Mouse (Mus musculus): ENCODE measurements at regions not wholly inside any gene's neighbourhood (a gene's known extent, or its start where the extent isn't known, plus 50 kb on each side); places are given as distances from the start of the nearest gene placed in this dataset.
"Not testable (repeated sequence)": the region's sequence is repeated elsewhere in the genome, so short reads cannot be mapped to it uniquely, and the experiment has no call there.

DNA sequence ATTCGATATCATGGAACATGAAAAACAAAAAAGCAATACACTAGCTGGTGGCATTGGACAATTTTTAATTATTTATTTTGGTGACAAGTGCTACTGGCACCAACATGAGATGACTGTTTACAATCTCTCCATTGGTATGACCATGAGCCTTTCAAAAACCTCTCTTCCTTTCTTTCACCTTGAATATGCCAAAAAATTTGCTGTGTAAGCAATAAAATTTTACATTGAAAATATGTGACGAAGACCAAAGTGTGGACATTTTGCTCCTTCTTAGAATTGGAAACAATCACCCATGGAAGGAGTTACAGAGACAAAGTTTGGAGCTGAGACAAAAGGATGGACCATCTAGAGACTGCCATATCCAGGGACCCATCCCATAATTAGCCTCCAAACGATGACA, 83.4 kb upstream of the Gm49339 start:
- DNase-seq (ENCODE audit: low spot score) = not testable (repeated sequence)

DNA sequence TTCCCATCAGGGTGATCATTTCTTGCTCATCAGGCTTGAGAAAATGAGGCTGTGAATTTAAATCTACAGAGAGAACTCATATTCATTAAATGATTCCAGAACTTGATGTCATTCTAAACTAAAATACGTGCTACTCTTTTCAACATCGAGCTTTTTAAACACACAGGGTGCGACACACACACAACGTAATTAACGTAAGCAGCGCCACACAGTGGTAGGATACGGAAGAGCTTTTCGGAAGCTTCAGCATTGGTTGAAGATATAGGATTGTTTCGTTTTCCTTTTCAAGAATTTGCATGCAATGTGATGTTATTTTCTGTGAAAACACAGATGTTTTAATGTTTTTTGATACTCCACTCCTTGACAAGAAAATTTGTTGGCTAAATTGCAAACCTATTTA, 75.3 kb upstream of the Gm49339 start:
- DNase-seq (ENCODE audit: low spot score) = peak; percentile 27

DNA sequence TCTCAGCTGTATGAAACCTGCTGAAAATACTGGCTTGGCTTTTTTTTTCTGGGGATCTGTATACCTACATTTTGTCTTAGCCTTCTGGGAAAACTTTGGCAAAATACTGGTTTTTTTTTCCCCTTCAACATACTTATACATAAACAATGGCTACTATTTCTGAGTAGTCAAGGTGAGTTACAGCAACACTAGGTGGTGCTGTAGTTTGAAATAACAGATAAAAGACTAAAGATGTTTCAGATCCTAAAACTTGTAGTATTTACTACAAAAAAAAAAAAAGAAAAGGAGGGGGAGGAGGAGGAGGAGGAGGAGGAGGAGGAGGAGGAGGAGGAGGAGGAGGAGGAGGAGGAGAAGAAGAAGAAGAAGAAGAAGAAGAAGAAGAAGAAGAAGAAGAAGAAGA, 67.6 kb upstream of the Gm49339 start:
- DNase-seq (ENCODE audit: low spot score) = no peak

DNA sequence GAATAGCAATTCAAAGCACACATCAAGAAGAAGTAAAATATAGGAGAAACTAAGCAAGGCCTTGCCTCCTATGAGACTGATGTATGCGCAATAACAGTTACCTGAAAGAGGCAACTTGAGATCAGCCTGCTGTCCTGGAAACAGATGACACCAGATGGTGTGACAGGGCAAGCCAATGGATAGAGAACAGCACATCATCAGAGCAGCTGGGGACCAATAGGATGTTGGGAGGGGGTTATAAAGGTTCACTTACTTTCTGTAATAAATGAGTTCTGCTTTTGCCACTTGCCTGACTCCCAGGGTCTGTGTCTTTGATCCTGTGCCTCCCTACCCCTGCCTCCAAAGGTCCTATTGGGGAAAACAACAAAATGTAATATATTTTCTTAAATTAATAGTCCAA, 65.9 kb upstream of the Gm49339 start:
- no peak for DNase-seq (ENCODE audit: low spot score)

DNA sequence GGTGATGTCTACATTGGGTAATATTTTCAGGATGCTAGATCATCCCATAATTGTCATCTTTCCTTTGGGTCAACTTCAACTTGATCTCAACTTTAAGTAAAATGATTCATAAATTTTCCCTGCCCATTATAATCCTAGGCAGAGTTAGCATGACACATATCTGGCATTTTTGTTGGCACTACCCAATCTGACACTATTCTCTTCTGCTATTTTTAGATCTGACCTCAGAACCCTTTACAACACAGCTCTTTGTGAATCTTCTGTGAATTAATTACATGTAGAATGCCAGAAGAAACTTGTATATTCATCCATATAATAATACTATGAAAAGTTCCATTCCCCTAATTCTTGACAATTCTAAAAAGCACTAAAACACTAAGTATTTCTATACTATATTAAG, 63.7 kb upstream of the Gm49339 start:
- no peak for DNase-seq (ENCODE audit: low spot score)

DNA sequence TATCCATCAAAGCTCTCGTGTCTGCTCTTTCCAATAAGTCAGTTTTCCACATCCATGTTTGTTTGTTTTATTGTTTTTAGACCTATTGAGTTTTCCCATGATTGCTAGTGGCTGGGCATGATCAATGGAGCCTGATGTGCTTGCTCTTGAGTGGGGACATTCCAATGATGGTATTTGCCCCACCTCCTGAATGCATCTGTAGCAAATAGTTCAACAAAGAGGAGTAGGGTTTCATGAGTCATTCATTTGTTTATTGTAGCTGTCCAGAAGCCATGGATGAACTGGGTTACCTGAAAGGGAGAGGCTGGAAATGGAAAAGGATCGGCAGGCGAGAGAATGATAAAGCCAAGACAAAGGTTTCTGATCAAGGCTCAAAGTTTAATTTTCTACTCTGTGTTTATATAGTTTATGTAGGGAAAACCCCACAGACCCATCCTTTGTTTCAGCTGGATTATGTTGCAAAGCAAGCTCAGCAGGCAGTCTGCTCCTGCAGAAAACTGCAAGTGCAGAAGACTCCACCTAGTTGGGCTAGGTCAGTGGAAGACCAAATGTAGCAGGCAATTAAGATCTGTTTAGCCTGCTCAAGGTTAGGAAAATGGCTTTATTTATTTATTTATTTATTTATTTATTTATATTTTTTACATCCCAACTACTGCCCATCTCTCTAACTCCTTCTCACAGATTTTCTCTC, 63.0 kb upstream of the Gm49339 start:
- no peak for DNase-seq (ENCODE audit: low spot score)

DNA sequence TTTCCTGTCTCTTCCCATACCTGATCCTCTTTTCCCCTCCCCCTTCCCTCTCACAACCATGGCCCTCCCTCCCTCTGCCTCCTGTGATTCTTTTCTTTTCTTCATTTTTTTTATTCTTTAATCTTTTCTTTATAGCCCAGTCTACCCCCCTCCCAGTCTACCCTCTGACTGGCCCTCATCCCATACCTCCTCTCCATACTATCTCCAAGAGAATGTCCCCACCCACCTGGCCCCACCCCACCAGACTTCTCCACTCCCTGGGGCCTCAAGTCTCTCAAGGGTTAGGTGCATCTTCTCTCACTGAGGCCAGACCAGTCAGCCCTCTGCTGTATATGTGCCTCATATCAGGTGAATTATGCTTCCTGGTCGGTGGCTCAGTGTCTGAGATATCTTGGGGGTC, 61.9 kb upstream of the Gm49339 start:
- DNase-seq (ENCODE audit: low spot score) = no peak

DNA sequence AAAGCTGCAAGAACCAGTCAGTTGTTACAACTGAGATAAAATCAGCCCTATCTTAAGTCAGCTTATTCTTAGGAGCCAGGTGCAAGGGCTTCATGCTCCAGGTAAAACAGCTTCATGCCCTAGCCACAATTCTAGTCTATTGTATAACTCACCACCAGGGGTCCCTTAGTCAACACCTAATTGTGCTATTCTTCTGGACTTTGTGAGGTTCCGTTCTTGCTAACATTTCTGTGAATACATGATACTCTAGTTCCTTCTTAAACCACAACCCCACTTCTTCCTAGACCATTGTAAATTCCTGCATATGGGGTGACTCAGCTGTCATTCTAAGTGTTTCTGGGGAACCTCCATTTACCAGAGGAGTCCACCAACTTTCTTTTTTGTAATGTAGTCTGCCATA, 57.9 kb upstream of the Gm49339 start:
- DNase-seq (ENCODE audit: low spot score) = no peak

All from left cerebral cortex, adult 11 months (tissue).